Mouse (Mus musculus) E14TG2a.4 (cell line): ENCODE results near the gene Taok3.

ENCODE experiments used
- CTCF ChIP-seq: conservative IDR thresholded peaks from 2 replicates; pipeline ENCODE4 v1.5.1; 2014; ENCODE audit warnings: low read length
- NANOG ChIP-seq: IDR thresholded peaks from 2 replicates; pipeline ENCODE4 v1.6.1; 2014; ENCODE audit warnings: borderline replicate concordance, low read length, mixed read lengths

GRCm38 (mm10) chr5:117182411-117182810, 62.5 kb downstream of the Taok3 start:
- no peak for TF ChIP-seq CTCF
- TF ChIP-seq NANOG = no peak
